Mouse (Mus musculus) embryo, embryonic 11 days (tissue): ENCODE data around the gene Psmd8.
A peak's percentile ranks its signal among the peaks of the same experiment; 100 is the strongest.
"Not testable (repeated sequence)": the region's sequence is repeated elsewhere in the genome, so short reads cannot be mapped to it uniquely, and the experiment has no call there.

ENCODE experiments used
- DNase-seq: peaks from one replicate; pipeline ENCODE4 v3.0.0-alpha.2; 2015

The Psmd8 gene

GRCm38 (mm10) chr7:29170066-29170754 lies 10.3 kb downstream of the Psmd8 start, which contains the start of the genes Ggn and Spred3:
Gene Ggn, plus strand, starts transcription at chr7:29170210.
Gene Spred3, minus strand, starts transcription at chr7:29170411.
- peak; percentile 85 for DNase-seq

DNA sequence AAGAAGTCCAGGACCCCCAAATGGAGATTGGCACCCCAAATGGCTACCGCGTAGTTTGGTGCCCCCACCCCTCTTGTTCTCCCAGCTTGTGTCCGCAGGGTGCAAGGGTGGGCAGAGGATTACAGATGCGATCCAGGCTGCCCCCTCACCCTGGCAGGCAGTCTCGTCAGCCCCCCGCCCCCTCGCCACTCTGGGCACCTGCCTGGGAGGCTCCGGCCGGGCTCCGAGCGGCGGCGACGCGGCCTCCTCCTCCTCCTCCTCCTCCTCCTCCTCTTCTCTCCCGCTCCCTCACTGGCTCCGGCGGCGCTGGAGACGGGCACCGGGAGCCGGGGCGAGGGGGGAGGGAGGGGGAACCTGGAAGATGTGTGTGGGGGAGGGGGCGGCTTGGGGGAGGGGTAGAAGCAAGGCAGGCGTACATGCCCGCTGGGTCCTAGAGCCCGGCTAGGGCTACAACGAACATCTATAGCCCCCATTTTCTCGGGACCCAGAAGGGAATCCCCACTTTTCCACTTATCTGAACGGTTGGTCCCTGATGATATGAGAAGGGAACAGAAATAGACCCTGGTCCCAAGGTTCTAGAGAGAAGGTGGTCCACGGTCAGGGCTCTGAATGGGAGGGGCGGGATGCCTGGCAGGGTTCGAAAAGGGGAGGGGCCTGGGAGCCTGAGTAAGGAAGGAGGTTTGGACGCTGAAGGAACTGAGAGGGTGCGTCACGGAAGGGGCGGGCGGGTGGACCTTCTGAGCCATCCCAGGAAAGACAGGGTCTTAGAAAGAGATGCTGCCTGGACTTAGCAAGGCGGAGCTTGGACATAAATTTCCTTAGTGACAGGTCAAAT lies 11.1 kb downstream of the Psmd8 start:
- peak; percentile 92 for DNase-seq

GRCm38 (mm10) chr7:29168791-29169230 lies 11.7 kb downstream of the Psmd8 start:
- peak; percentile 71 for DNase-seq

GRCm38 (mm10) chr7:29168121-29168695 lies 12.3 kb downstream of the Psmd8 start:
- DNase-seq, result no peak

GRCm38 (mm10) chr7:29167656-29168055 lies 12.8 kb downstream of the Psmd8 start:
- no peak for DNase-seq

DNA sequence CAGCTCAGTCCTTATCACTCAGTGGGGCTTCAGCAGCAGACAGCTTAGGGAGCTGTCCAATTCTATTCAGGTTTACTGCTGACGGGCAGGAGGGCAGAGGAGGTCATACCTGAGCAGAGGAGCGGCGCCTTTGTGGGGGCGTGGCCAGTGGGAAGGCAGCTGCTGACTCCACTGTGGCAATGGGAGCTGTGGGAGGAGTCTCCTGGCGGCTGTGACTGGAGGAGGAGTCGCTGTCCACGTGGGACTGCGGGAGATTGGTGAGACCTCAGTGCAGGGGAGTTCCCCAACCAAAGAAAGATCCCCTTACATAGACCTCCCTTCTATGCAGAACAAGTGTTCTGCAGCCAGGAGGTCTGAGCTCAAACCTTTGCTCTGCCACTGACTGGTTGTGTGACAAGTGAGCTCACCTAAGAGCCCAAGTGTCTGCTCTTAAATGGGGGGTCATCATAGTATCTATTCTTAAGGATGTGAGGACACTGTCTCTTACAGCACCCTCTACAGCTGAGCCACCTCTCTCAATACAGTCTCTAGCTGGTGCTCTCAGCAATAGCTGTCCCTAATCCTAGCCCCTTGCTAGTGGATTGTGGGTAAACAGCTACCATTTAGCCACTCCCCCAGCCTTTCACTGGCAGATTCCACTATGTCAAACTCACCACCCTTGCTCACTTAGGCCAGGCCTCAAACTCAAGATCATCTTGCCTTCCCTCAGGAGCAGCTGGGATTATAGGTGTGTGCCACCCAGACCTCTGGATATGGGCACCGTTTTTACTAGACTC lies 17.6 kb downstream of the Psmd8 start:
- DNase-seq, result peak; percentile 47

DNA sequence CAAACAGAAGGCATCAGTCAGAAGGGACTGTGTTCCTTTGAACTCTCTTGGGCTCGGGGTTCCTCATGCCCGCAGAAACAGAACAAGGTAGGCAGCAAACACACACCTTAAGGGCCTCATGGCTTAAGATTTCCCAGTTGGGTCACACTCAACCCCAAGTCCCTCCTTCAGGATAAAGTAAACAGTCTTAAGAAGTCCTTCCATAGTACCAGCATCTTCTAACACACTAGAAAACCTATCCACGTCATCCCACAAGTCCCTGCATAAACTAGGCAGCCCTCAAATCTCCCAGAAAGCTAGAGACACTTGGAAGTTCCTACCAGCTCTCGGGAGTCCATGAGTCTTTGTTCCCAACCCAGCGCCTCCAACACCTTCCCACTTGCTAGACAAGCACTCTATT lies 18.2 kb downstream of the Psmd8 start:
- DNase-seq, result no peak

- no peak for DNase-seq
These were observed 22.2 kb downstream of the Psmd8 start for GRCm38 (mm10) chr7:29158264-29158663.

- peak; percentile 92 for DNase-seq
These were observed 24.4 kb downstream of the Psmd8 start, which contains the start of gene Fam98c for GRCm38 (mm10) chr7:29155838-29156782. Gene Fam98c, minus strand, starts transcription at chr7:29156234.

GRCm38 (mm10) chr7:29155196-29155837 lies 25.2 kb downstream of the Psmd8 start:
- peak; percentile 92 for DNase-seq

GRCm38 (mm10) chr7:29154018-29154720 lies 26.3 kb downstream of the Psmd8 start:
- DNase-seq, result no peak

GRCm38 (mm10) chr7:29151486-29151885 lies 29.0 kb downstream of the Psmd8 start:
- DNase-seq, result no peak

DNA sequence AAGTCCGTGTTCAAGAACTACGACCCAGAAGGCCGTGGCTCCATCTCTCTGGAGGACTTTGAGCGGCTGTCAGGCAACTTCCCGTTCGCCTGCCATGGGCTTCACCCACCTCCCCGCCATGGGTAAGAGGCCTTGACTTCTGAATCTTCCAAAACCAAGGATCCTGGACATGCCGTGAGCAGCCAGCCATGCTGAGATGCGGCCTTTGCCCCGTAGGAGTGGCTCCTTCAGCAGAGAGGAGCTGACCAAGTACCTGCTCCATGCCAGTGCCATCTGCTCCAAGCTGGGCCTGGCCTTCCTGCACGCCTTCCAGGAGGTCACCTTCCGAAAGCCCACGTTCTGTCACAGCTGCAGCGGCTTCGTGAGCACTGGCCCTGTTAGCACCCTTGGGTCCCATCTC lies 31.7 kb downstream of the Psmd8 start:
- no peak for DNase-seq

DNA sequence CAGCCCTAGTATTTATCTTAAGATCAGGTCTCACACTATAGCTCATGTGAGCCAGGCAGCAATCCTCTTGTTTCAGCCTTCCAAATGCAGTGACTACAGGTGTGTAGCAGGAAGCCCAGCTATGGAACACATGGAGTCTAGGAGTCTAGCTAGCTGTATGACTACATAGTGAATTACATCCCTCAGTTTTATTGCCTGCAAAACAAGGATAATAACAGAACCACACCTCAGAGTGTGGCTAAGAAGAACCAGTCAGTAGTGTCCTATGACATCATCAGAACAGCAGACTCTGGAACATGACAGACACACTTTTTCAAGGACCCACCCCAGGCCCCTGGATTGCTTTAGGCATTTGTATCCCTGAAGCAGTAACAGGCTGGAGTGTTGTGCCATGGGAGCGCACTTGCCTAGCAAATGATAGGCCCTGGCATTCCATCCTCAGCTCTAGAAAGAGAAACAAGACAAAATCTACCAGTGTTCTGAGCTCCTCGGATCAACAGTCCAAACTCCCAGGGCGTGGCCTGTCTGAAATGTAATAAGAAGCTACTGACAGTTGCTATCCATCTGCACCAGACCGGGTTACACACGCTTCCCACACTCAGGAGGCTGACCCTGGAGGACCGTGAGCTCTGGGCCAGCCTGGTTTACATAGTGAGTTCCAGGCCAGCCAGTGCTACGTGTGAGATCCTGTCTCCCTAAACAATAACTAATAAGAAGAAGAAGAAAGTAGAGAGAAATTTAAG lies 33.7 kb downstream of the Psmd8 start:
- DNase-seq, result no peak

- DNase-seq, result no peak
These were observed 36.5 kb downstream of the Psmd8 start for GRCm38 (mm10) chr7:29144006-29144405.

- DNase-seq, result no peak
These were observed 39.1 kb downstream of the Psmd8 start for GRCm38 (mm10) chr7:29141416-29141815.

DNA sequence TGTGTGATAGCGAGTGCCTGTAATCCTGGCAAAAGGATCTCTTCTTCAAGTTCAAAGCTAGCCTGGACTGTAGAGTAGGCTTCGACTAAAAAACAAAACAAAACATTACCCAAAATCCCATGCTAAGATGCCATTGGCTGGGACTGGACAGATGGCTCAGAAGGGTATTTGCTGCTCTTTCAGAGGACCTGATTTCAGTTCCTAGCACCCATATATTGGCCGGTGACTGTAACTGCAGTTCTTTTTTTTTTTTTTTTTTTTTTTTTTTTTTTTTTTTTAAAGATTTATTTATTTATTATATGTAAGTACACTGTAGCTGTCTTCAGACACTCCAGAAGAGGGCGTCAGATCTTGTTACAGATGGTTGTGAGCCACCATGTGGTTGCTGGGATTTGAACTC lies 41.3 kb downstream of the Psmd8 start:
- not testable (repeated sequence) for DNase-seq

- DNase-seq, result no peak
These were observed 43.1 kb downstream of the Psmd8 start for GRCm38 (mm10) chr7:29137429-29137828.

DNA sequence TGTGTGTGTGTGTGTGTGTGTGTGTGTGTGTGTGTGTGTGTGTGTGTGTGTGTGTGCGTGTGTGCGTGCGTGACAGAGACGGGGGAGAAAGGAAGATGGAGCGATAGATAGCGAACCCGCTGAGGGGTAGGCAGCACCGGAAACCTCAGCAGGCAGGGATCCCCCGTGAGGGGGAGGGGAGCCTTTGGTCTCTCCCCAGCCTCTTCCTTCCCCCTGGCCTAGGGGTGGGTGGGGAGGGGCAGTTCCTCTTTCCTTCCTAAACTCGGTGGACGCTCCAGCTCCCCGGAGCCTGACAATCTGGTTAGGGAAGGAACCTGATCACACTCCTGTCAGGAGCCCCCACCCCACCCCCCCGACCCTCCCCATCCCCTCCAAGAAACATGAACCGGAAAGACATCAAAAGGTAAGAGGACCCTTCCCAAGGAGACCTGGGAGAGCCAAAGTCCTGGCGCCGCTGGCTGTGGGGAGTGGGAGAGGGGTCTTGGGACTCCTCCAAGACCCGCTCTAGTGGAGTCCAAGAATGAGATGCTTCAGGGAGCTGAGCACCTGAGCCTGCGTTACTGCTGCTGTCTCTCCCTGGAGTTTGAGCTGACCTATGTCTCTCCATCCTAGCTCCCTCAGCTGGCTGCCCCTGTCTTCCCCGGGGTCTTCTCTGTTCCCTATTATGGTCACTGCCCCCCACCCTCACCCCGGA lies 45.7 kb downstream of the Psmd8 start, which contains the start of gene Rasgrp4:
Gene Rasgrp4 (plus strand): TSS at position 159 of the 694 bp plus-strand sequence.
- peak; percentile 67 for DNase-seq
